ENCODE assay signal across 7 mouse cellular contexts in genomic region chr16:11448696-11449095, GRCm38 (mm10).
DNase-seq lines count a peak whose midpoint lies in the region; ATAC-seq lines count a peak whose summit lies in the region.
"Not testable (repeated sequence)": the region's sequence is repeated elsewhere in the genome, so short reads cannot be mapped to it uniquely, and the experiment has no call there.

No protein-coding gene starts in this region.

- not testable (repeated sequence) for H3K27me3 ChIP-seq in splenic B cell, adult 2 months (ENCODE audit: control insufficient read depth, insufficient read depth, low read length, poor library complexity, severe bottlenecking)

- H3K36me3 ChIP-seq in splenic B cell, adult 2 months (ENCODE audit: control insufficient read depth, insufficient read depth, low read length, poor library complexity, severe bottlenecking), result peaks cover 28% of the 10 kb centered on the region

- peak; percentile 99 for ATAC-seq in common myeloid progenitor, adult 5-6 weeks (replicated peaks; ENCODE audit: low read depth, poor library complexity, severe bottlenecking)
- peak; percentile 84 for ATAC-seq in inflammation-experienced regulatory T-cells, adult 6 months
- peak; percentile 92 for ATAC-seq in monocyte, adult 5-6 weeks (replicated peaks; ENCODE audit: insufficient number of reproducible peaks, low FRiP score, low TSS enrichment, poor library complexity, severe bottlenecking)

- peak; percentile 57 to 59 for DNase-seq in B cell, adult 2 months
- DNase-seq in CD8-positive naive resting alpha-beta T cell, adult 2 months (ENCODE audit: low read depth in 2 of 2, low spot score in 2 of 2), result peak; percentile 73 to 83
- peak; percentile 51 for DNase-seq in splenic B cell, adult 2 months (ENCODE audit: low read depth, low spot score)
- DNase-seq in thymus, postnatal 14 days, result peak; percentile 30

Comparison
In these comparisons a context has a peak if more than half of its experiments do, and no peak if none do; other contexts are left out.
1. Peak in every context shown above with its lines: DNase-seq and ATAC-seq.